Mouse (Mus musculus) spleen, adult 2 months (tissue): Measurements from ENCODE around the gene Asap2.

Source experiments
- CTCF ChIP-seq: fragments of 200-500 bp; IDR thresholded peaks from 2 replicates; pipeline ENCODE4 v1.5.1; 2011; ENCODE audit warnings: mild to moderate bottlenecking, inconsistent platforms; ENCODE audit not compliant: insufficient read depth, insufficient read length, insufficient replicate concordance; ENCODE audit errors: extremely low read depth
- POLR2A ChIP-seq: fragments of 200-500 bp; IDR thresholded peaks from 2 replicates; pipeline ENCODE4 v1.6.1; 2011; ENCODE audit warnings: low read depth, low read length, inconsistent platforms

- TF ChIP-seq CTCF (no peak), POLR2A (no peak)
Measured at GRCm38 (mm10) chr12:21207422-21207821, 217.2 kb downstream of the Asap2 start.
